Mouse (Mus musculus) central nervous system, embryonic 18 days (tissue): ENCODE measurements around the gene Rbp3. TPM values are rescaled to one million over a fixed set of nuclear protein-coding genes. Genes with fewer than 3 reads are reported as not detected.

Experiments
- polyA plus RNA-seq: library from polyadenylated mRNA; depleted of rRNA; stranded (reverse); fragments of >200 nt; gene quantifications from 2 replicates; pipeline ENCODE4 v1.2.3, GENCODE M21; 2012; rRNA removed

The Rbp3 gene
- 0.13 TPM in 1 of 2 replicates, not detected in the other for polyA plus RNA-seq

GRCm38 (mm10) chr14:33953761-33954160, at the start of gene Rbp3:
Gene Rbp3 (plus strand): TSS chr14:33954003.

GRCm38 (mm10) chr14:33923168-33924070, 30.4 kb upstream of the Rbp3 start, which contains the start of gene Gdf10:
Gene Gdf10 (plus strand): TSS chr14:33923587.

GRCm38 (mm10) chr14:33940739-33941138, 13.1 kb upstream of the Rbp3 start, which contains the start of gene Gdf2:
Gene Gdf2 (plus strand): TSS chr14:33941039.

GRCm38 (mm10) chr14:33978604-33979059, 24.8 kb downstream of the Rbp3 start, which contains the start of gene Zfp488:
Gene Zfp488 (minus strand): TSS chr14:33978764.

Other genes starting within 250 kb of the Rbp3 start
- 5.9 and 9.5 TPM in 2 replicates for gene Gdf10, start 30.4 kb upstream of the Rbp3 start, polyA plus RNA-seq
- gene Gdf2, start 13.0 kb upstream of the Rbp3 start, polyA plus RNA-seq: 0.04 TPM in 1 of 2 replicates, not detected in the other
- 1.3 TPM in 2 replicates for gene Zfp488, start 24.8 kb downstream of the Rbp3 start, polyA plus RNA-seq
- gene Gm30083, start 61.2 kb downstream of the Rbp3 start, polyA plus RNA-seq: not detected in 2 replicates
- not detected in 2 replicates for gene Gm5460, start 62.8 kb downstream of the Rbp3 start, polyA plus RNA-seq
- not detected in 2 replicates for gene Antxrl, start 98.7 kb downstream of the Rbp3 start, polyA plus RNA-seq
- 0.49 and 2.5 TPM in 2 replicates for gene Anxa8, start 132.0 kb downstream of the Rbp3 start, polyA plus RNA-seq
- gene A630023A22Rik, start 148.8 kb downstream of the Rbp3 start, polyA plus RNA-seq: not detected in 2 replicates
- 0.16 and 0.18 TPM in 2 replicates for gene Npy4r, start 198.5 kb downstream of the Rbp3 start, polyA plus RNA-seq
- gene Gprin2, start 247.7 kb downstream of the Rbp3 start, polyA plus RNA-seq: 10.1 and 10.9 TPM in 2 replicates